7 mouse cellular contexts compared by ENCODE assay signal in the genomic region with DNA sequence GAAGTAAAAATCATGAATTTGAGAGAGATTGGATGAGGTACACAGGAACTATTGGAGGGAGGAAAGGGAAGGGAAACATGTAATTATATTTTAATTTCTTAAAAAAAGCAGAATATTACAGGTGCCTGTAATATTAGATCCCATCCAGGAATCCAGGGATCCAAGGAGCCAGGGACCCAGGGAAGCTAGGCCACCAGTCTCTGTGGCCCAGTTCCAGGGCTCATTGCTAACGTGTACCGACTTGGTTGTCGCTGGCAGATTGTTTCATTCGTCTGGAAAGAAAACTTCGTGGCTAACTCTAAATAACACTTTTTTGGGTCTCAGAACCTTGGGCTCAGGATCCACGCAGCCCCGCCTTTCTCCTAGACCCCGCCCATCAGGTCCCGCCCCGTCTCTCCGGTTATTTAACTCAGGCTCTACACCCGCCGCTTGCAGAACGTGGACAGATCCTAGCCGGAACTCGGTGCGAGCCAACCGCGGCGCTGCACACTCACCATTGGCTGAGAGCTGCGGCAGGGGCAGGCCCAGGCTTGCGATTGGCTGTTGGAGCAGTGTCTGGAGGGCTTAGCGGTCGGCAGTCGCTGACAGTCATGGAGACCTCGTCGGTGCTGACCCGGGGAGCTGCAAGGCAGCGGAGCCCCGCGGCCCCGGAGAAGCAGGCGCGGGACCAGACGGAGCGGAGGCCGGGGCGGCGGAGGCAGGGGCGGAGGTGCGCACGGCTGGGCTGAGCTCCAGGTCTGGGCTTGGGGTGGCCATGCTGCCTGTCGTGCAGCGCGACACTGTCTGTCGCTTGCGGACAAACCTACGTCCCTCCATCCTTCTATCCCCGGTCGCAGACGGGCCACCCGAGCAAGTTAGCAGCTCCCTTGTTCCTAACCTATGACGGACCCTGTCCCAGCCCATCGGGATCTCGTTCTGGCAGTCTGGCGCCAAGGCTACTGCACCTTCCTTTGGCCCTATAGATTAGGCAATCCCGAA. TPM values are rescaled to one million over a fixed set of nuclear protein-coding genes. Genes with fewer than 3 reads are reported as not detected.
DNase-seq lines count a peak whose midpoint lies in the region; ATAC-seq lines count a peak whose summit lies in the region.

A gene (plus strand): TSS at position 434 of the 978 bp plus-strand sequence.

- H3K27ac ChIP-seq in intestine, embryonic 16.5 days (ENCODE audit: low read length), result peak within 1 kb of the TSS; percentile 66
- no peak within 1 kb of the TSS for H3K27ac ChIP-seq in midbrain, embryonic 11.5 days (ENCODE audit: low read depth, low read length)

- peaks cover 4% of the 10 kb centered on the region; the same call in 1 of the 2 replicates for H3K36me3 ChIP-seq in intestine, embryonic 16.5 days (ENCODE audit: control insufficient read depth, insufficient read depth, low read length)
- no peaks in the 10 kb centered on the region for H3K36me3 ChIP-seq in midbrain, embryonic 11.5 days (ENCODE audit: control insufficient read depth, insufficient read depth, low read length)

- H3K4me2 ChIP-seq in intestine, embryonic 16.5 days (ENCODE audit: low read depth, low read length), result peak within 1 kb of the TSS; percentile 66
- H3K4me2 ChIP-seq in midbrain, embryonic 11.5 days, result peak within 1 kb of the TSS; percentile 95

- no peaks in the 10 kb centered on the region for H3K9me3 ChIP-seq in intestine, embryonic 16.5 days (ENCODE audit: control insufficient read depth, low read length)
- no peaks in the 10 kb centered on the region for H3K9me3 ChIP-seq in midbrain, embryonic 11.5 days (ENCODE audit: control insufficient read depth, low read length)

- DNase-seq in adrenal gland, adult 8-10 months, result peak; percentile 97
- peak; percentile 93 for DNase-seq in embryo, embryonic 9.5 days (ENCODE audit: extremely low spot score)
- peak; percentile 90 to 96 for DNase-seq in gastrocnemius, postnatal 4 days (ENCODE audit: low spot score in 2 of 2)
- DNase-seq in left cerebral cortex, postnatal 36 days (ENCODE audit: low spot score in 2 of 2), result peak; percentile 97 to 98
- DNase-seq in midbrain, embryonic 11.5 days (ENCODE audit: low spot score, missing footprints), result peak; percentile 99
- DNase-seq in skeletal muscle tissue, adult 2 months (ENCODE audit: low read depth, low spot score), result peak; percentile 97

- WGBS in intestine, embryonic 16.5 days, result under 1% methylated on average over 56 of the region's 57 CpGs
- under 1% methylated on average over 57 of the region's 57 CpGs for WGBS in midbrain, embryonic 11.5 days

- peak; percentile 99 for ATAC-seq in intestine, embryonic 16.5 days
- ATAC-seq in midbrain, embryonic 11.5 days (ENCODE audit: low FRiP score), result peak; percentile 99

- H3K27me3 ChIP-seq in intestine, embryonic 16.5 days (replicated peaks; ENCODE audit: control insufficient read depth, insufficient read depth, low read length), result no peaks in the 10 kb centered on the region
- H3K27me3 ChIP-seq in midbrain, embryonic 11.5 days (ENCODE audit: control insufficient read depth, insufficient read depth, low read length), result no peaks in the 10 kb centered on the region

- intact Hi-C loops in left cerebral cortex, postnatal 36 days (cut with DNase I), result no loop called here

- peak within 1 kb of the TSS; percentile 87 for H3K4me3 ChIP-seq in intestine, embryonic 16.5 days (ENCODE audit: low read length)
- H3K4me3 ChIP-seq in midbrain, embryonic 11.5 days (ENCODE audit: low read depth, low read length), result peak within 1 kb of the TSS; percentile 74

- peaks cover 32% of the 10 kb centered on the region for H3K4me1 ChIP-seq in intestine, embryonic 16.5 days (ENCODE audit: control insufficient read depth, insufficient read depth, low read length)
- H3K4me1 ChIP-seq in midbrain, embryonic 11.5 days (ENCODE audit: control insufficient read depth, insufficient read depth, low read length), result peaks cover 6% of the 10 kb centered on the region; the same call in 1 of the 2 replicates

- peak within 1 kb of the TSS; percentile 90 for H3K9ac ChIP-seq in intestine, embryonic 16.5 days (ENCODE audit: low read depth, low read length)
- peak within 1 kb of the TSS; percentile 81 for H3K9ac ChIP-seq in midbrain, embryonic 11.5 days (ENCODE audit: low read length)

RNA-seq across cellular contexts. Expression of the gene that starts here (rescaled TPM):
- total RNA-seq in adrenal gland, adult 8-10 months (2022), result 10 to 100 TPM; 21.9 to 25.7 (median 24.0) TPM
- 10 to 100 TPM; 16.0 to 27.7 TPM for total RNA-seq in gastrocnemius, postnatal 4 days (2021)
- polyA plus RNA-seq in intestine, embryonic 16.5 days (2015; fragmentation: Nextera tagmentation; extraction: Ambion mirVana), result 13.5 and 17.8 TPM in 2 replicates
- total RNA-seq in left cerebral cortex, postnatal 36 days (2021), result 10 to 100 TPM; 10.8 to 11.1 TPM
- 4.4 and 6.4 TPM in 2 replicates for polyA plus RNA-seq in midbrain, embryonic 11.5 days (2014; fragmentation: Nextera tagmentation; extraction: Ambion mirVana)
